Mouse (Mus musculus): ENCODE results near the gene Zscan25.

DNA sequence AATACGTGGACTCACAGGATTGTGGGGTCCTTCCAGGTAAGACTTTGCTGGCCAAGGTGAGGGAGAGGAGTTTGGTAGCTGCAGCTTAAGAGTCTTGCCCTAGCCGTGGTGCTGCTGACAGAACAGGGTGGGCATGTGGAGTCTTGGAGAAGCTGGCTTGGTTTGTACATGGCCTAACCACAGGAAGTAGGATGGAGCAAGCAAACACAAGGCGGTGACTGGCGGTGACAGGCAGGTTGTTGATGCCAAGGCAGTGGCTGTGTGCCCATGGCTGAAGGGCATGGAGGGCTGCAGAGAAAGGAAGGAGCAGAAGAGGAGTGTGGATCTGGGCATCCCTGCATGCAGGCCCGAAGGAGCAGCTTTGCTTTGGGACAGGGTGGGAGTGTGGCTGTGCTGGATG, 8.1 kb downstream of the Zscan25 start:
- no peak for TF ChIP-seq CTCF (IDR thresholded peaks at IDR 0.05; ENCODE audit: extremely low read depth, insufficient read depth, low read length)
- no peak for TF ChIP-seq POLR2A (IDR thresholded peaks at IDR 0.05; ENCODE audit: extremely low read depth, insufficient read depth, low read length)
